Mouse (Mus musculus) ovary, postnatal 36 days (tissue): ENCODE data around the gene Ccr1l1.

ENCODE experiments used
- DNase-seq: peaks from one replicate; pipeline ENCODE4 v3.0.0; 2022; ENCODE audit warnings: low spot score, mixed read lengths

Ccr1l1 gene

DNA sequence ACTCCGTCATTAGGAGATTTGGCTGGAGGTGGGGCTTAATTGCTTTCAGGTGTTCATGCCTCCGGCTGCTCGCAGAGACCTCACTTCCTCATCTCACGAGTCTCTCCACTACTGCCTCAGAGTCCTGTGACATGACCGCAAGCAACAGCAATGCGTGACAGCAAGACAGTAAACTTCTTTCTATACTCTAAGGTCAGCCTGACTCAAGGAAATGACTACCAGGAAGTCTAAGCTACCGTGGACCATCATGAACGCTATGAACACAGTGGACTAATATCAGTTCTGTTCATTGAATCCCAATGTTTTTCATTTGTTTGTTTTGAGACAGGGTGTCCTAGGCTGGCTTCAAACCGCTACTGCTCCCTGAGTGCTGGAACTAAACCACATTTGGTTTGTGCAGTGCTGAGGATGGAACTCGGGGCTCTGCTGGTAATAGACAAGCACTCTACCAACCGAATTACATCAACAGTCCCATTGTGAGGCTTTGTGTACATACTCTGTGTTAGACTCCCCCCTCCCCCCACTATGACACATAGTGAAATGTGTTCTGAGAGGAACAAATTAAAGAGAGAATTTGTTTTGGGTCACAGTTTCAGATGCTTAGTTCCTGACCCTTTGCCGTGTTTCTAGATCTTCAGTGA is 50.0 kb downstream of the Ccr1l1 start:
- no peak for DNase-seq

GRCm38 (mm10) chr9:123927281-123927960 is 50.8 kb downstream of the Ccr1l1 start:
- DNase-seq = no peak
